Mouse (Mus musculus): ENCODE measurements around the gene Gmds. TPM values are rescaled to one million over a fixed set of nuclear protein-coding genes. Genes with fewer than 3 reads are reported as not detected.

Gene Gmds
- polyA plus RNA-seq, 1 experiment from 2014 or later, result 24.7 TPM

DNA sequence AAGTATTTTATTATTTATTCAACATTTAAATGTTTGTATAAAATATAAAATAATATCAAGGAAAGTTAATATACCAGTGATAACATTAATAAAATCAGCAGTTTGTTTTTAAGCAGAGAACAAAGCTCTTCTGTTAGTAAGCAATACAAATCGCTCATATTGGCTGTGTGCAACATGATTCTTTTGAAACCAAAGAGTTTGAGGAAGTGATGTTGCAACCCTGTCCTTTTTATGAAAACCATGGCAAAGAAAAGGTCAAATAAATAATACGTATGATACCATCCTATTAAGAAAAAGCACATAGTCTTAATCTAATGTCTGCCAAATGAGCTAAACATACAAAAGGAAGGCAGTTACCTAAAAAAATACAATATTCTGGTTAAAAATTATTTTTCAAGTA, 126.4 kb downstream of the Gmds start:
- Histone ChIP-seq H3K27me3 (replicated peaks) (no peaks in the 10 kb centered on the region), H3K9me3 (no peaks in the 10 kb centered on the region), H3K36me3 (no peaks in the 10 kb centered on the region), H3K4me2 (no peak overlapping the region), H3K9ac (no peak overlapping the region), H3K4me3 (no peak overlapping the region), H3K27ac (replicated peaks) (no peak overlapping the region), H3K4me1 (no peaks in the 10 kb centered on the region)
- ATAC-seq (ENCODE audit: extremely low read depth, insufficient number of reproducible peaks, low FRiP score, low TSS enrichment), result no peak
- 70% methylated on average over 2 of the region's 2 CpGs for WGBS

DNA sequence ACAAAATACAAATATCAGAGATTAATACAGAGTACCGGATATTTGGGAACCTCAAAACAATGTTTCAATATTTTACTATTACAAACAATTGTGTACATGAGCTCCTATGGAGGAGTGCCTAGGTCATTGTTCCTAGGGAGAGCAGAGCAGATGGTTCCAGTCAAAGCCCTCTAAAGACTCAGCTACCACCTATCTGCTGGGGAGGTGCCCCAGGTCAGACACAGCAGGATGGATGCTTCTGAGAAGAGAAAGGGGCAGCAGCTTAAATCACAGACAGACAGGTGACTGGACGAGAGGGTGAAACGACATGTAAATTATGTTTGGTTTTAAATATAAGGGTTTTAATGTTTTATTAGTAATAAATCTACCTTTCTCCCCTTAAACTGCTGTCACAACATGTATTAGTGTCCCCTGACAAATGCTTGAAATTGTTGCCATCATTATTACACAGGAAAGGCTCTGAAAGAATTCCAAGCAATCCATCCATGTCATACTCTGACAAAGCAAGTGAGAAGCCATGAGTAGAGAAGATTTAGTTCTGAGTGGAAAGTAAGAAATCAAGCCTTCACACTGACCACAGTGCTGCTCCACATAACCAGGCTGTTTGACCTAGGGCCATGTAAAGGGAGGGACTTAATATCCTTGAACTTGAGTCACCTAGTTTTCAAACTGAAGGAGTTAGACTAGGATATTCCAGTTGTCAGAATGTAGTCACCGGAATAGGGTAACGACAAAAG, 131.2 kb downstream of the Gmds start:
- Histone ChIP-seq H3K4me2 (no peak overlapping the region), H3K4me1 (no peaks in the 10 kb centered on the region), H3K27ac (replicated peaks) (no peak overlapping the region), H3K36me3 (no peaks in the 10 kb centered on the region), H3K9me3 (no peaks in the 10 kb centered on the region), H3K9ac (no peak overlapping the region), H3K4me3 (no peak overlapping the region), H3K27me3 (replicated peaks) (no peaks in the 10 kb centered on the region)
- 78% methylated on average over 5 of the region's 5 CpGs for WGBS
- no peak for ATAC-seq (ENCODE audit: extremely low read depth, insufficient number of reproducible peaks, low FRiP score, low TSS enrichment)

DNA sequence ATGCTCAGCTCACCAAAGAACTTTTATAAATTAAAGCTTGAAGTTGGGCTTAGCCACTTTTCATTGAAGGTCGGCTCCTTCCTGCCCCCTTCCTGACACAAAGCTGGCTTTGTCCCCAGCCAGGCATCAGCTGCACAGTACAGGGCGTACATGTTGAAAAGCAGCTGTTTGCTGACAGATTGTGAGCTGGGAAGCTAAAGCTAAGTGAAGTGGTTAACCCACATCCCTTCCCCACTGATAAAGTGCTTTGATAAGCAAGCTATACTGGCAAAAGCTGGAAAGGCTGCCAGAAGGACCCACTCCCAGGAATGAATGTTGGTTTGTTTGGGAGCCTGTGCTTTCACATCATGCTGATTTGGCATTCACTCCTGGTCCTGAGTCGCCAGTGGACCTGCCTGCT, 158.6 kb downstream of the Gmds start:
- no peaks in the 10 kb centered on the region for H3K27me3 ChIP-seq (replicated peaks)
- no peaks in the 10 kb centered on the region for H3K36me3 ChIP-seq
- no peak overlapping the region for H3K9ac ChIP-seq
- no peak overlapping the region for H3K4me2 ChIP-seq
- no peaks in the 10 kb centered on the region for H3K9me3 ChIP-seq
- no peak overlapping the region for H3K4me3 ChIP-seq
- WGBS, result 2% methylated on average over 3 of the region's 3 CpGs
- ATAC-seq (ENCODE audit: extremely low read depth, insufficient number of reproducible peaks, low FRiP score, low TSS enrichment), result peak; percentile 51; the same call in 1 of the 2 replicates
- peak overlapping the region; percentile 8; the same call in 1 of the 2 replicates for H3K27ac ChIP-seq (replicated peaks)
- H3K4me1 ChIP-seq, result peaks cover 12% of the 10 kb centered on the region

DNA sequence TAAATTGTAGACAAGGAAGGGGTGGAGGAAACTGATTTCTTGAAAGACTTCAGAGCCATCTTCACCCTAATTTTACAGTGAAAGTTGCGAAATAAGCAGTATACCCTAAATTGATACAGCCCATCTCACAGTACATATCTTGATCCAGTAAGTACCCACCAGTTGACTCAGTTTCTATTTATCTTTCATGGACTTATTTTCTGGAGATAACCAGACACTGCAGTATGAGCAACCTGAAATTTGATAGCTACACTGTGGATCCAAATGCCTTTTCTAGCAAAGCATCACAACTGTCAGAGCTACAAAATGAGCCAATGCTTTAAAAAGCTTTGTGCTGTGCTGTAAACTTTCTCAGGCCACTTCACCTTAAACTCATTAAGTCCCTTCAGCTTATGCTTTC, 159.9 kb downstream of the Gmds start:
- H3K4me1 ChIP-seq, result peaks cover 12% of the 10 kb centered on the region
- H3K9me3 ChIP-seq, result no peaks in the 10 kb centered on the region
- no peak overlapping the region for H3K27ac ChIP-seq (replicated peaks)
- H3K27me3 ChIP-seq (replicated peaks), result no peaks in the 10 kb centered on the region
- ATAC-seq (ENCODE audit: extremely low read depth, insufficient number of reproducible peaks, low FRiP score, low TSS enrichment), result no peak
- H3K36me3 ChIP-seq, result no peaks in the 10 kb centered on the region
- no peak overlapping the region for H3K4me3 ChIP-seq
- H3K4me2 ChIP-seq, result no peak overlapping the region
- WGBS, result 81% methylated on average over 1 of the region's 1 CpGs
- no peak overlapping the region for H3K9ac ChIP-seq

DNA sequence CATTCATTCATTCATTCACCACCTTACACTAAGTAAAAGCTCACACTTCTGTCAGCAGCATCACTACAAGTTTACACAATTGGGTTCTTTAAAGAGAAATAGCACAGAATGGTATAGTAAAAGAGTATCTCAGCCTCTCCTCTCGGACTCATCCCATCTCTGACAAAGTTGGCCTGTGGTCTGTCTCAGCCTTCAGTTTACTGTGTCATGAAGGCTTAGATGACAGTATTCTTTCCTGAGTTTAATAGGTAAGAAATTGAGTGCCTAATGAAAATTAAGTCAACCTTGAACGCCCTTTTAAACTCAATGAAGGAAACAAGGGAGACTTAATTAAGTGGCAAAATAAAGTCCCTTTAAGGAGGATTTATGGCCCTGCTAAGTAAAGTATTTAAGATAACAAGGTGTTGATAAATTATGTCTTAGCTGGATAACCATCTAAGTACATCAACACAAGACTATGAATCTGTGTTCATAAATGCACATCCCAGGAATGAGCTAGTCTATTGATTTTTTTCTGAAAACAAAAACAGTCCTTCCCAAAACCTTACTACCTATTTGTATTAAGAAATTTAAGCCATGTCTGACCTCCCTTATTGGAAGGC, 160.6 kb downstream of the Gmds start:
- 77% methylated on average over 2 of the region's 2 CpGs for WGBS
- H3K27me3 ChIP-seq (replicated peaks), result no peaks in the 10 kb centered on the region

GRCm38 (mm10) chr13:32175028-32175427, 163.5 kb downstream of the Gmds start:
- Histone ChIP-seq H3K27ac (replicated peaks) (no peak overlapping the region), H3K27me3 (replicated peaks) (no peaks in the 10 kb centered on the region), H3K9ac (no peak overlapping the region), H3K4me2 (no peak overlapping the region), H3K4me3 (no peak overlapping the region), H3K9me3 (no peaks in the 10 kb centered on the region), H3K36me3 (no peaks in the 10 kb centered on the region), H3K4me1 (peaks cover 10% of the 10 kb centered on the region)
- no peak for ATAC-seq (ENCODE audit: extremely low read depth, insufficient number of reproducible peaks, low FRiP score, low TSS enrichment)
- WGBS, result 70% methylated on average over 2 of the region's 2 CpGs

More for the DNA sequence above, 160.6 kb downstream of the Gmds start:
- Histone ChIP-seq H3K9ac (no peak overlapping the region), H3K4me2 (no peak overlapping the region), H3K4me3 (no peak overlapping the region), H3K27ac (replicated peaks) (no peak overlapping the region), H3K4me1 (peaks cover 12% of the 10 kb centered on the region), H3K9me3 (no peaks in the 10 kb centered on the region), H3K36me3 (no peaks in the 10 kb centered on the region)
- ATAC-seq (ENCODE audit: extremely low read depth, insufficient number of reproducible peaks, low FRiP score, low TSS enrichment), result no peak

DNA sequence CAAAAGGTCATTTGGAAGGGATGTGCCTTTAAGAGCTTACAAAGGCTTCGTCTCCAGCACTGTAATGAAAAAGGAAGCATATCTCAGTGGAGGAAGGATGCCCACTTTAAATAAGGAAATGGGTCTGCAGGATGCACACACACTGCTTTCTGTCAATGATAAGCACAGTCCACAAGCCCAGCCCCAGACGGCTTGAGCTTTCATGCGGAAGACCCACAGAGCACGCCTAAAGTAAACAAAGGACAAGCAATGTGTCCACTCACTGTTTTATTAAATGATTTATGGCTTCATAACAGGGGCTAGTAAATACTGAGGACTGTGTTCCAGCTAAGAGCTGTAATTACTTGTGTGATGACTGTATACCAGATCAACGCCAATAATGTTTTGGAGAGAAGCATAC, 169.4 kb downstream of the Gmds start:
- Histone ChIP-seq H3K36me3 (no peaks in the 10 kb centered on the region), H3K9ac (no peak overlapping the region), H3K4me2 (no peak overlapping the region), H3K4me1 (peaks cover 5% of the 10 kb centered on the region), H3K4me3 (no peak overlapping the region), H3K9me3 (no peaks in the 10 kb centered on the region), H3K27ac (replicated peaks) (no peak overlapping the region), H3K27me3 (replicated peaks) (no peaks in the 10 kb centered on the region)
- 24% methylated on average over 5 of the region's 5 CpGs for WGBS
- ATAC-seq (ENCODE audit: extremely low read depth, insufficient number of reproducible peaks, low FRiP score, low TSS enrichment), result no peak

DNA sequence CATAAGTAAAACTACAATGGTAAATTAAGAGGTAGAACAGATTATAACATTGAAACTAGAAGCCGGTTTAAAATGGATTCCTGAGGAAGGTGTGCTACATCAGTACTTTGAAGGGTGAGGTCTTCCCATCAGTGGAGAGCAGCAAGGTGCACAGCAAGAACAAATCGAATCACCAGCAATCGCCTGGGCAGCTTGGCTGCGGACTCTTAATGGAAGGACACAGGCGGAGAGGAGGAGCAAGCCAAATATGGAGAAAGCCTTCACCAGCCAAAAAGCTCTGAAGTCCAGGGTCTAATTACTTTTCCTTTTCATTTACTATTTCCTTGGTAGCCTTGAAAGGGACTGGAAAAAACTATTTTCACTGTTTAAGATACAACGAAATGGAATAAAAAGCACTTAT, 170.7 kb downstream of the Gmds start:
- Histone ChIP-seq H3K27me3 (replicated peaks) (no peaks in the 10 kb centered on the region), H3K4me3 (no peak overlapping the region), H3K9ac (no peak overlapping the region), H3K4me2 (no peak overlapping the region), H3K4me1 (peaks cover 5% of the 10 kb centered on the region), H3K27ac (replicated peaks) (no peak overlapping the region), H3K9me3 (no peaks in the 10 kb centered on the region), H3K36me3 (no peaks in the 10 kb centered on the region)
- 81% methylated on average over 6 of the region's 6 CpGs for WGBS
- ATAC-seq (ENCODE audit: extremely low read depth, insufficient number of reproducible peaks, low FRiP score, low TSS enrichment), result no peak

GRCm38 (mm10) chr13:32165581-32165980, 173.0 kb downstream of the Gmds start:
- no peaks in the 10 kb centered on the region for H3K9me3 ChIP-seq
- WGBS, result 76% methylated on average over 2 of the region's 2 CpGs
- no peak for ATAC-seq (ENCODE audit: extremely low read depth, insufficient number of reproducible peaks, low FRiP score, low TSS enrichment)
- no peaks in the 10 kb centered on the region for H3K36me3 ChIP-seq
- H3K27ac ChIP-seq (replicated peaks), result no peak overlapping the region
- peaks cover 10% of the 10 kb centered on the region for H3K4me1 ChIP-seq
- no peak overlapping the region for H3K4me3 ChIP-seq
- no peak overlapping the region for H3K4me2 ChIP-seq
- H3K27me3 ChIP-seq (replicated peaks), result no peaks in the 10 kb centered on the region
- H3K9ac ChIP-seq, result no peak overlapping the region

DNA sequence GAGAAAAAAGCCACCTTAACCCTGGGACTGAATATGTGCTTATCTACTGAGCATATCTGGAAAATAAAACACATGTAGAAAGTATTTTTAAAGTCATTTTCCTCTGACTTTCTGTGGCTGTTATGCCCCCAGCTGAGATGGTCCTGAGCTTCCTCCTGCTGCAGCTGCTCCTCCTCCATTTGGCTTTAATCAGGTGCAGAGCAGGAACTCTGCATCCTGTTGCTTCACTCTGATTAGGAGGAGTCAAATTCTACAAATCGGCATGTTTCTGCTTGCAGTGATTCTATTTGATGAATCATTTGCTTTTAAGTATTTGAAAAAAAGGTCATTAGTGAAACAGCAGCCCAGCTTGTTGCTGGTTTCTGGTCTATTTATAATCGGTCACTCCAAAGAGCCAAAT, 177.0 kb downstream of the Gmds start:
- Histone ChIP-seq H3K4me3 (no peak overlapping the region), H3K27ac (replicated peaks) (no peak overlapping the region), H3K27me3 (replicated peaks) (no peaks in the 10 kb centered on the region), H3K4me1 (peaks cover 5% of the 10 kb centered on the region), H3K9me3 (no peaks in the 10 kb centered on the region), H3K36me3 (no peaks in the 10 kb centered on the region), H3K9ac (no peak overlapping the region), H3K4me2 (no peak overlapping the region)
- 16% methylated on average over 2 of the region's 2 CpGs for WGBS
- ATAC-seq (ENCODE audit: extremely low read depth, insufficient number of reproducible peaks, low FRiP score, low TSS enrichment), result no peak

DNA sequence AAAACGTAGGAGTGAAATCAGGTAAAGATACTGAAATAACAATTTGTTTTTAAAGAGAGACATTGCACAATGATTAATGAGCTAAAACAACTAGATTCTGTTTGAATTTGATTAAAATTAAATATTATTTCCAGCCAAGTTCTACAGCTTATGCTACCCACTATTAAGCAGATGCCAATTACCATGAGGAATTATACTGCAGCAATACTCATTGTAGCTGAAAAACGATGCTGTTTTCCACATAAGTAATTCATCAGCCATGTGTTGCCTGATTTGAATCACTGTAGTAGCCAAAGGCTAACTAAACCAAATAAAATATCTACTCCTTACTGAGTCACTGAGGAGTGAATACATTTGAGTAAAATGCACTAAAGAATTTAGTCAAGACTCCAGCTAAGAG, 180.3 kb downstream of the Gmds start:
- no peak overlapping the region for H3K4me3 ChIP-seq
- WGBS, result 73% methylated on average over 2 of the region's 2 CpGs
- H3K27ac ChIP-seq (replicated peaks), result no peak overlapping the region
- no peaks in the 10 kb centered on the region for H3K36me3 ChIP-seq
- no peaks in the 10 kb centered on the region for H3K27me3 ChIP-seq (replicated peaks)
- H3K4me1 ChIP-seq, result peaks cover 5% of the 10 kb centered on the region
- no peak for ATAC-seq (ENCODE audit: extremely low read depth, insufficient number of reproducible peaks, low FRiP score, low TSS enrichment)
- no peak overlapping the region for H3K4me2 ChIP-seq
- no peaks in the 10 kb centered on the region for H3K9me3 ChIP-seq
- no peak overlapping the region for H3K9ac ChIP-seq

GRCm38 (mm10) chr13:32145916-32146315, 192.6 kb downstream of the Gmds start:
- 5% methylated on average over 1 of the region's 1 CpGs for WGBS
- Histone ChIP-seq H3K9me3 (no peaks in the 10 kb centered on the region), H3K4me2 (no peak overlapping the region), H3K4me1 (peaks cover 13% of the 10 kb centered on the region; the same call in 1 of the 2 replicates), H3K27ac (replicated peaks) (no peak overlapping the region), H3K27me3 (replicated peaks) (no peaks in the 10 kb centered on the region), H3K36me3 (no peaks in the 10 kb centered on the region), H3K9ac (no peak overlapping the region), H3K4me3 (no peak overlapping the region)
- no peak for ATAC-seq (ENCODE audit: extremely low read depth, insufficient number of reproducible peaks, low FRiP score, low TSS enrichment)
